Mouse (Mus musculus) adrenal gland, adult 18-20 months (tissue): ENCODE results near the gene Coro1b. TPM values are rescaled to one million over a fixed set of nuclear protein-coding genes. Genes with fewer than 3 reads are reported as not detected.

Source experiments
- DNase-seq, 2 experiments: peaks; one replicate each; pipeline ENCODE4 v3.0.0; 2021 to 2022; ENCODE audit warnings: low spot score in 2 of 2
- total RNA-seq, 2 experiments: library from RNA; stranded (reverse); gene quantifications; 1 replicate in 1 of 2; 2 replicates in 1 of 2; pipeline ENCODE4 v1.2.3; 2021

Coro1b gene
- total RNA-seq, 2 experiments from 2014 or later, result 145 to 150 TPM

DNA sequence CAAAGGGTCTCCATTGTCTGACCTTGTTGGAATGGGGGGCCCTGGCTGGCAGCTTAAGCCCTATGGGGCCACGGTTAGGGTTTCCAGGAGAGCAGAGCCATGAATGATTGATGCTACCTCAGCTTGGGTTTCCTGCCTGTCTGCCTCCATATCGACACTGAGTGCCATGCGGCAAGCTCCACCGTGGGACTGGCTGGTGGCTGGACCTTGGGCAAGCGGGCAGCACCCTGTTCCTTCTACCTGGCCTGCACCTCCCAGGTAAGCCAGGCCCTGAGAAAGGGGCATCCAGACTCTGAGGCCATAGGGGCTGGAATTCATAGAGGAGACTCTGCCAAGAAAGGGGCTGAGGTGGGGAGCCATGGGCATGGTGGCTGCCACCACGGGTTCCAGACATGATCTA, 8.3 kb upstream of the Coro1b start:
- DNase-seq, result no peak

DNA sequence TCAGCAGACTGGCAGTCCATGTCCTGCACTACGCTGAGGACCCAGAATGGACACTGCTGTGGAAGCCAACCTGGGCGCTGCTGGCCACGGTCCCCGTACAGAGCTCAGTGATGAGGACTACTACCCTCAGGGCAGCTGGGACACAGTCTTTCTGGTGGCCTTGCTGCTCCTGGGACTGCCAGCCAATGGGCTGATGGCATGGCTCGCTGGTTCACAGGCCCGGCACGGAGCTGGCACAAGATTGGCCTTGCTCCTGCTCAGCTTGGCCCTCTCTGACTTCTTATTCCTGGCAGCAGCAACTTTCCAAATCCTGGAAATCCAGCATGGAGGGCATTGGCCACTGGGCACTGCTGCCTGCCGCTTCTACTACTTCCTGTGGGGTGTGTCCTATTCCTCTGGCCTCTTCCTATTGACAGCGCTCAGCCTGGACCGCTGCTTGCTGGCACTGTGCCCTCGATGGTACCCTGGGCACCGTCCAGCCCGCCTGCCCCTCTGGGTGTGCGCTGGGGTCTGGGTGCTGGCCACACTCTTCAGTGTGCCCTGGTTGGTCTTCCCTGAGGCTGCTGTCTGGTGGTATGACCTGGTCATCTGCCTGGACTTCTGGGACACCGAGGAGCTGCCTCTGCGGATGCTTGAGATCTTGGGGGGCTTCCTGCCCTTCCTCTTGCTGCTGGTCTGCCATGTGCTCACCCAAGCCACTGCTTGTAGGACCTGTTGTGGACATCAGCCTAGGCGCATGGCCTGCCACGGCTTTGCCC, 5.8 kb upstream of the Coro1b start:
- DNase-seq, result no peak

DNA sequence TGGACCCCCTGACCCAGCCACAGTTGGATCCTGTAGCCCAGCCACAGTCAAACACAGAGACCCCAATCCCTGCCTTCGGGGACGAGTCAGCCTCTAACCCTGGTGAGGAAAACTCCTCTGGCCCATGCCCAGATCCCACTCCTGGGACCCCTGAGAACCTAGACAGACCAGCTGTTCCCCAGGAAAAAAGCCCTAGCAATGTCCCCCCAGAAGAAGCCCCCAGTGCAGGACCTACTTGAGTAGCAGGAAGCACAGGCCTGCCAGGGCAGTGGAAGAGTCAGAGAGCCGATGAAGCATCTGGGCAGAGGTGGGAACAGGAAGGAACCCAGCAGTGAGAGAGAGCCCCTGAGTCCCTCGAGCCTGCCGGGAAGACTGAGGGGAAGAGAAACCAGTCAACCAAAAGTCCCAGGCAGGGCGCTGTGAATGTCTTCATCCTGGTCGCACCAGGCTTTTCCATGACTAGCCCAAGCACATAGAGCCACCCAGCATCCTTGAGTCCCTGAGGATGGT, 4.6 kb upstream of the Coro1b start, which contains the start of gene Cabp4:
Gene Cabp4 (minus strand): TSS at position 275 of the 510 bp plus-strand sequence.
- DNase-seq, result no peak

DNA sequence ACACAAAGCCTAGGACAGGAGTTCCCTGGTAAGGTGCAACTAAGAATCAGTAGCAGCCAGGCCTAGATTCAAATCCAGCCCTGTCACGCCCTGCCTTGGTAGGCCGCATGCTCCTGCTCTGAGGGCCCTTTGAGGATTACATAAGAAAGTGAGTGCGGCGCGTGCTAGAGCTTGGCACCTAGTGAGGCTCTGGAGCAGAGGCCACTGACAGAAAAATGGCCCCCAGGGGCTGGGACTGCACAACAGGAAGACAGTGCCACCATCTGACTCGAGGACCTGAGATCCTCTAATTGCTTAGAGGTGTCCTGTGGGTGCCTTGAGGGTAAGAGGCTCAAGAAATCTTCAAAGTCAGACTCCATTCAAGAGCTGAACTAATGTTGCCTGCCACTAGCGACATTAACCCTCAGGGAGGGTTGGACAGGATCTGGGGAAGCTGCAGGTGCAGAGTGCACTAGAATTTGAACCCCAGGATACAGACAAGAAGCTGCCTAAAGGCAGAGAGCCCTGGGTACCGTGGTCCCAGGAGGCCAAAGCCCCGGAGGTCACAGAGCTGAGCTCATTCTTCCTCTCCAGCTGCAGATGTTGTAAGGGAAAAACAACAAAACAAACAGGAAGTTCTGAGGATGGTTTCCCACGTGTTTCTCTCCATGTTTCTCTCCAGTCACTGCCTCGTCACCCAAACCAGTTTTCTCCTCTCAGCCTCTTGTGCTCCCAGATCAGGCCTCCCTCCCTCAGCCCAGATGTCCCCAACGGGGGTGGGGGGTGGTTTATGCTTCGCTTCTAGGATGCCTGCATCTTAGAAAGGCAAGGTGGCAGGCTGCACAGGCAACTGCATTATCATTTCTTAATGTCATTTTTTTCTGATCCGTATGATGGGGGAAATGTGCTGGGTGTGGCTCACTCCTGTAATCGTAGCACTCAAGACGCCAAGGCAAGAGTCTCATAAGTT, 3.6 kb upstream of the Coro1b start:
- DNase-seq, result no peak

DNA sequence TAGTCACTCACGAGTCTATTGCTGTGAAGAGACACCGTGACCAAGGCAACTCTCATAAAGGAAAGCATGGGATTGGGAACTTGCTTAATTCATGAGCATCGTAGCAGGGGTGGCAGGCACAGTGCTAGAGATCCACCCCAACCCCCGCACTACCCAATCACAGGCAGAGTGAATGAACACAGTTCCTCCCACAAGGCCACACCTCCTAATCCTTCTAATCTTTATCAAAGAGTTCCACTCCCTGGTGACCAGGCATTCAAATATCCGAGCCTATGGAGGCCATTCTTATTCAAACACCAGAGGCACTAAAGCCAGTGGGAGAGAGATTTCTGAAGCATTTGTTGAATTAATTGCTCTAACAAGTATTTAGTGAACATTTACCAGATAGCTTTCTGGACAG, 2.5 kb upstream of the Coro1b start:
- no peak for DNase-seq

DNA sequence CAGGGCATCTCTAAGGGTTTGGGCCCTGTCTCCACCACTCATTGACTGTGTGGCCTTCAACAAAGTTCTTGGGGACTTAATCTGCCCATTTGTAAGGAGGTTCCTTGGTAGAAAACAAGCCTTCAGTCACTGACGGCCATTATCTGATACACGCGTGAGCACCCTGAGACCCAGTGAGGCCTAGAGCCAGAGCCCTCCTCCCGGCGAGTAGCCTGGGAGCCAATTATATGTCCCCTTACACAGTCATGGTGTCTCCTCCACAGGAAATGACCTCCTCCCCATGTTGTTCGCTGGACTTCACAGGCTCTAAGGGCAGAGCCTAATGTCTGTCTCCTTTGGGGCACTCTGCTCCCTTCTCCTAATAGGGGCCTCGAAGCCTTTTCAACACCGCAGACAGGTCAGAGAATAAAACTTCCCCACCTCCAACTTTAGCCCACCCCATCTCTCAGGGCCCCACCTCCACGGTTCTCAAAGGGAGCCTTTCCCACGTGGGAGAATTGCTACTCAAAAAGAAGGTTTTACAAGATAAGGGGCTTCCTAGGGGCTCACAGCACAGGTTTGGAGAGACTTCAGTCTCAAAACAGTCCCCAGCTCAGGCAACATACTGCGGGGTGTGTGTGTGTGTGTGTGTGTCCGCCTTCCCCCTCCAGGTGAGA, 1.9 kb upstream of the Coro1b start:
- no peak for DNase-seq

DNA sequence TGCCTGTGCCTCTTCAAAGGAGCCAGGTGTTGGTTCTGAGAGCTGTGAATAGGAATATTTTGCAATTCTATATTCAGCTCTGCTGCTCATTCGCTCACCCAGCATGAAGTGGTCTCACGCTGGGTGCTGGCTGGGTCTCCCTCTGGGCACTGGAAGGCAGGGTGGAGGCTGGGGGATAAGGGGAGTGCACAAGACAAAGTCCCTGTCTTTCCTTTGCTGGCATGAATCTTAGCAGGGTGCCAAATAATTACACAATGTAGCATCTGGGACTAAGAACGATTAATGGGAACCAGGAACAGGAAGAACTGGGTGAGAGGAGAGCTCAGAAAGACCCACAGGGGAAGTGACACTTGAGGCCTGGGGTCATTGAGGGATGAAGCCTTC, 1.4 kb upstream of the Coro1b start:
- no peak for DNase-seq

DNA sequence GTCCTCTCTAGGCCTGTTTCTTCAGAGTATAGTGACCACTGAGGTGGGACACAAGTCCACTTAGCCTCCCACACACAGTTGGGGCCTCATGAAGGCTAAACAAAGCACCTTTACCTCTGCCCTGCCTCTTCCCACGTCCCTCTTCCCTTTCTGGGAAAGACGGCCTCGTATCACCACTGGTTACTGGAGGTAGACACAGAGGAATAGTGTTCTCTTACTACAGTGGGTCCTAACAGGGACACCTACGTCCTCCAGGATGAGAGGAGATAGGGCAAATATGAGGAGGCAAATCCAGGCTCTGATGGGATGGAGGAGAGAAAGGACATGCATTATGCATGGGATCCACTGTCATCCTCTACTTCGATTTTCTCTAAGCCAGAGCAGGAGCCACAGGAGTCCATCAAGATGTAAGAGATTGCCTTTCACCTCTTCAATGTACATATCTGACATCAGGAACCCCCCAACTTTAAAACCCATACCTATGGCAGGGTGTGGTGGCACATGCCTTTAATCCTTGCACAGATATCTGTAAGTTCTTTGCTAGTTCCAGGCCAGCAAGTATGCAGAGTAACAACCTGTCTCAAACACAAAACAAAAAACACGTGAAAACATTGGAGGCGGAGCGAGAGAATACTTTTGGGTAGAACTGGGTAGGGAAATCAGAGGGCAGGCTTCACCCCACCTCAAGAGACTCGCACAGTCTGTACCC, 483 bp upstream of the Coro1b start:
- no peak for DNase-seq

DNA sequence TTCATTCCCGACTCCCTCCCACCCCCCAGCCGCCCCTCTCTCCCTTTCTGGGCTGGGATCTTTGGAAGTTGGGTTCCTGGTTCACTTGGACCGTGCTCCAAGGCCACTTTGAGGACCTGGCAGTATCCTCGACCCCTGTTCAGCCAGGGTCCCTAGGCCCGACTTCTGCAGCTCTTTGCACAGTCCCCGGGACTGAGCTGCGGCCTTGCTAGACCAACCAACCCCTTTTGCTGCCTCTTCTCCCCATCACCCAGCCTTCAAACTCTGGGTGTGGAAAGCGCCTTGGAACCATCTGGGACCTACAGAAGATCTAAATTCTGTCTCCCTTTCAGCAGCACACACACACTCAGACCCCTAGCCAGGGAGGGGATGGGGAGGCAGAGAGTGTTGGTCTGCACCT, 400 bp downstream of the Coro1b start:
- DNase-seq, result no peak

DNA sequence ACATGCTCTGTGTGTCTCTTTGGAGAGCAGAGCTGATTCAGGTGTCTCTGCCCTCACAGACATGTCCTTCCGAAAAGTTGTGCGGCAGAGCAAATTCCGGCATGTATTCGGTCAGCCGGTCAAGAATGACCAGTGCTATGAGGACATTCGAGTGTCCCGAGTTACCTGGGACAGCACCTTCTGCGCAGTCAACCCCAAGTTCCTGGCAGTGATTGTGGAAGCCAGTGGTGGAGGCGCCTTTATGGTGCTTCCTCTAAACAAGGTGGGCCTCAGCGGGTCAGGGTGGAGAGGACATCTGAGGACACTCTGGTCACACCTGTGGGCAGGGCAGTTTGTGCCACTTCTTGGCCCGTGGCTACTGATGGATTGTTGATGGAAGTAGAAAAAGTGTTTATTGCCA, 864 bp downstream of the Coro1b start:
- DNase-seq, result no peak

DNA sequence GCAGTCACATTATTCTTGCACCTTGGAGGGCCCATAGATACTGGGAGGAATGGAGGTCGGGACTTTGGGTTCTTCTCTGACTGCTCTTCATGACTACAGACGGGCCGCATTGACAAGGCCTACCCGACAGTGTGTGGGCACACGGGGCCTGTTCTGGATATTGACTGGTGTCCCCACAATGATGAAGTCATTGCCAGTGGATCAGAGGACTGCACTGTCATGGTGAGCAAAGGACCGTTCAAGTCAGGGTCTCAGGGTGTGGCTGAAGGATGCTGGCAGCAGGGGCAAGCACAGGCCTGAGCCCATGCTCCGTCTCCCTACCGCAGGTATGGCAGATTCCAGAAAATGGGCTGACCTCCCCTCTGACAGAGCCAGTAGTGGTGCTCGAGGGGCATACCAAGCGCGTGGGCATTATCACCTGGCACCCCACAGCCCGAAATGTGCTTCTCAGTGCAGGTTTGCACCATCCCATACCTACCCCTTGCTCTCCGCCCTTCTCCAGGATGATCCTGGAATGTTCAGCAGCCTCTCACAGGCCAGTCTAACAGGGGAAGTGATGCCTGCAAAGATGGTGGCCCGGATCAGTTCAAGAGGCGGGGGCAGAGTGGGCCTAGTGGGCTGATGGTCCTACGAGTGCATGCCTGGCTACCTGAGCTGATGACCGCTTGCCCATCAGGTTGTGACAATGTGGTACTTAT, 1.5 kb downstream of the Coro1b start:
- DNase-seq, result no peak

DNA sequence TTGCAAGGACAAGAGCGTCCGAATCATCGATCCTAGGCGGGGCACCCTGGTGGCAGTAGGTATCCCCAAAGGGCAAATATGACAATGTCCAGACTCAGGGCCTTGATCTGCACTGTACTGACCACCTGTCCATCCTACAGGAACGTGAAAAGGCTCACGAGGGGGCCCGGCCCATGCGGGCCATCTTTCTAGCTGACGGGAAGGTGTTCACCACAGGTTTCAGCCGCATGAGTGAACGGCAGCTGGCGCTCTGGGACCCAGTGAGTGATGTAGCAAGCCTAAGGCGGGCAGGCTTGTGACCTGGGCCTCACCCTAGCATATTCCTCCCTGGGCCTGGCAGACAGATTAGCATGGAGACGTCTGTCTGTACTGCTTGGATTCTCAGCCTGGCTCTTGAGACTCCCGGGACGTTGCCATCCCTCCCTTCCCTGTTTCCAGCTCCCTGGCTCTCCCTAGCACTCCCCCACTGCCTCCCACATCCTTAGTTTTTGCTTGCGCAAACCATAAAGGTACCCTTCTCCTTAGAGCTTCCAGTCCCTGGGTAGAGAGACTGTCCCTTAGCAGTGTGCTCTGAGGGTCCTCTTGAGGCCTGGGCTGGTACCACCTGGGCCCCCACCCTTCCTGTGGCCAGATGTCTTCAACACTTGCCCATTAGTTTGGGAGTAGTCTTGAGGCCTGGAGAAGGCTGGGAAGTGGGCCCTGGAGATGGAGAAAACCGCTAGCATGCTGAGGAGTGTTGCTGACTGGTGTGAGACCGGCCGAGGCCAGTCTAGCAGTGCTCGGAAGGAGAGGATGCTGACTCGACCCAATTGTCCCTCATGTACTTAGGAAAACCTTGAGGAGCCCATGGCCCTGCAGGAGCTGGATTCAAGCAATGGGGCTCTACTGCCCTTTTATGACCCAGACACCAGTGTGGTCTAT, 2.4 kb downstream of the Coro1b start:
- DNase-seq, result no peak

DNA sequence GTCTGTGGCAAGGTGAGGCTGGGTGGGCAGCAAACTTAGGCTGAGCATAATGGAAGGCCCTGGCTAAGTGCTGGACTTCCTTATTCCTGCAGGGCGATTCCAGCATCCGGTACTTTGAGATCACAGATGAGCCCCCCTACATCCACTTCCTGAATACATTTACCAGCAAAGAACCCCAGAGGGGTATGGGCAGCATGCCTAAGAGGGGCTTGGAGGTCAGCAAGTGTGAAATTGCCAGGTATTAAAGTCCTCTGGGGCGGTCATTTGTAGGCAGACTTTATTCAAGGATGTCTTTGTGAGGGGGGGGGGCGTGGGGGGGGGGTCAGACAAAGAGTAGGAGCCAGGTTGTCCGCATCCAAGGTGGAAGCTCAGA, 3.1 kb downstream of the Coro1b start:
- no peak for DNase-seq

DNA sequence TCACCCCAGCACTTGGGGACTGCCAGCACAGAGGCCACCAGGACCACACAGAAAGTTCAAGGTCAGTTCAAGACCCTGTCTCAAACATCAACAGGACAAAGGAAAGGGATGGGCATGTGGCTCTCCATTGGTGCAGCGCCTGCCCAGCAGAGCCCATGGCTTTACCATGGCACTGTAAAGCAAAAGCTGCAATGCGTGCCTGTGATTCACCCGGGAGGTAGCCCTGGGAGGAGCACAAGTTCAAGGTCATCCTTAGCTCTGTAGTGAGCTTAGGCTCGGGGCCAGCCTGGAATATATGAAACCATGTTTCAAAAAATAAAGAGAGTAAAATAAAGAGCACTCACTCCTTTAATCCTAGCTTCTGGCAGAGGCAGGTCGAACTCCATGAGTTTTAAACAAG, 3.5 kb downstream of the Coro1b start:
- no peak for DNase-seq

DNA sequence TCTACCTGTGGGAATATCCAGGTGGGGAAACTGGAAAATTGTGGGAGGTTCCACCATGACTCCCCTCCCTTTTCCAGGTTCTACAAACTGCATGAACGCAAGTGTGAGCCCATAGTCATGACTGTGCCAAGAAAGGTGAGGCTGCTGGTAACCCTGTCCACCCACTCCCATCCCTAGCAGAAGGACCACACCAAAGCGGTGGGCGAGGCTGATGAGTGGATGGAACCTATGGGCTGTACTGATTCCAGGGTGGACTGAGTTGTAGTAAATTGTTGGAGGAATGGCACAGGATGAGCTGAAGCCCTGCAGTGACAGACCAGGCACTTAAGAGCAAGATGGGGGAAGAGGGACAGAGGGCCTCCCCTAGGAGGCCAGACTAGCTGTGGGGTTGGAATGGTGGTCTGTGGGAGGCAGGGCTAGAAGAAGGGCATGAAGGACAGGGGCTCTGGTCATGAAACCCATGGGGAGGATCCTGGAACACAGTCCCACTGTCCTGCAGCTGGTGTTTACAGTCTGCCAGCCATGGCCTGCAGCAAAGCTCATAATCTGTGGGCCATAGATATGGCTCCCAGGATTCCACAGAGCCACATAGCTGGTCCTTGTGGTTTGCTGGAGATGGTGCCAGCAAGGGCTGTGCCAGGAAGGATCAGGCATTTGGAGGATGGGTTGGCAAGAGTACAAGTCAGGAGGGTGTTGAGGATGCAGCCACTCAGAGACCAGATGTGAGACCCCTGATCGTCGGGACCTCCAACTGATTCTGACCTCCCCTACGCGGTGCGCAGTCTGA, 4.2 kb downstream of the Coro1b start:
- no peak for DNase-seq

DNA sequence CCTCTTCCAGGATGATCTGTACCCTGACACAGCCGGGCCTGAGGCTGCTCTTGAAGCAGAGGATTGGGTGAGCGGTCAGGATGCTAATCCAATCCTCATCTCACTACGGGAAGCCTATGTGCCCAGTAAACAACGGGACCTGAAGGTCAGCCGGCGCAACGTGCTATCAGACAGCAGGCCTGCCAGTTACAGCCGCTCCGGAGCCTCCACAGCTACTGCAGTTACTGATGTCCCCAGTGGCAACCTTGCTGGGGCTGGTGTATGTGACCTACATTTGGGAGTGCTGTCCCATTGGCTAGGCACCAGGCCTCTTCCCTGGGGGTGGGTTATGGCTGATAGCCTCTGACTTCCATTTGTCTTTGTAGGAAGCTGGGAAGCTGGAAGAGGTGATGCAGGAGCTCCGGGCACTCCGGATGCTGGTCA, 4.8 kb downstream of the Coro1b start, which contains the start of gene Ptprcap:
Gene Ptprcap (plus strand): TSS at position 373 of the 423 bp plus-strand sequence.
- DNase-seq, result no peak

DNA sequence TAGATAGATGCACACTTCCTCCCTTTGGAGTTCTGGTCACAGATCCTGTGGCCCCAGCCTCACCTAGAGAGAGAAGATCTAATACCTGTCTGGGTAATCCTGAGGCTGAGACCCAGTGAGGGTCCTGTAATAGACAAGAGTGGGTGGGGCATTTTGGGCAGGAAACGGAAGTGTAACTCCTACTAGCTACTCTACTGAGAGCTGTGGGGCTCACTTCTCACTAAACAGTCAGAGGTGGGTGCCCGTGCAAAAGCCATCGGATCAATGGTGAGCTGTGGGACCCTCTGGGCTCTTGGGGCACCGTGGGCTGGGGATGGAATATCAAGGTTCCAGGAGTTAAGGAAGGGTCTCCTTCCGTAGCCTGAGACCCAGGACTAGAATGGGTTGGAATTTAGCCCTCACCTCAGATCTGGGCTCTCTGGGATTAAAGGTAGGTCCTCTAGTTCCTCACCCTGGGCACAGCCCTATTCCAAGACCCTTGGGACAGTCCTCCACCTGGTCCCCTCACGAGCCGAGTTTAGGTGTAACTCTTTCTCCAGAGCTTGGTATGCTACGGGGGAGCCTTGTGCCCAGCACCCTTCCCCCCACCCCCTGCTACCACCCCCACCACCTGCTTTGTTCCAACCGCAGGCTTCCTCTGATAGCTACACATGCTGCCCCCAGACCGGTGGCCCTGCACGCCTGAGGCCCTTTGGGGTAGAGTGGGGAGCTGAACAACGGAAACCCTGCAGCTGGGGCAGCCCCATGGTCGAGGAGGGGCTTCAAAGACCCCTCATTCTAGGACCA, 6.2 kb downstream of the Coro1b start:
- DNase-seq, result no peak
